Mouse (Mus musculus): Measurements from ENCODE around the gene Gtpbp2. TPM values are rescaled to one million over a fixed set of nuclear protein-coding genes. Genes with fewer than 3 reads are reported as not detected.

Gtpbp2 gene
- 35.6 TPM for polyA plus RNA-seq (2014; fragmentation: Illumina TruSeq; extraction: RNeasy Lipid Tissue Mini Kit (QIAGEN cat#74804); ENCODE audit: insufficient read depth, low read depth, low replicate concordance)

GRCm38 (mm10) chr17:46160686-46161085 is at the start of gene Gtpbp2:
Gene Gtpbp2, plus strand, starts transcription at chr17:46161032.

DNA sequence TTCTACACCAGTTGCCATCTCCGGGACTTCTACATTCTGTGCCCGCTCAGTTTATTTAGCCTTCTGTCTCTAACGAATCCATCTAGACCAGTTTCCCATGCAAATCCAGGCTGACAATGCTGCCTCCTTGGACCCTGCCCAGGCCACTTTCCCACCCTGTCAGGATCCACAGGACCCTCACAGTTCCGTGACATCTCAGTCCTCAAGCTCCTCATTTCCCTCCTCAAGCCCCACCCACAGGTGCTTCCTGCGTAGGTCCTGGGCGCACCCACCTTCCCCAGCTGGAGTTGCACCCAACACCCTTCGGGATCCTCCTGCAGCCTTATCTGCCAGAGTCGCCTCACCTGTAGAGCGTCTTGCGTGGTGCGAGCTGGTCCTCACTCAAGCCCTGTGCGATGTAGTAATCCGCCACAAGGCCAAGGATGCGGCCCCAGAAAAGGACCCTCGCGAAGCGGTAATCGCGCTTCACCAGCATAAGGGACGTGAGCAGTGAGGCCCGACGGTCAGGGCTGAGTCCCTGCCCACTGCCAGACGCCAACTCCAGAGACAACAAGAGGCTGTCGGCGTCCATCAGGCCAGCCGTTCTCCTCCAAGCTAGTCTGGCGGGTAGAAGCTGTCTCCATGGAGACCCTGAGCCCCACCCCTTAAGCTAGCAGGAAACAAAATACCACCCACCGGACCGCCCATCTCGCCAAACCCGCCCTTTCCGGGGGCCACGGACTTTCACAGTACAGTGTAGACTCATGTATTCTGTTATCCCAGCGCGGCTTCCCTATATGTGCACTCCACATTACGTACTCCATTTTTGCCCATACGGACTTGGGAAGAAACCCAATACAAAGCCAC is 17.0 kb upstream of the Gtpbp2 start, which contains the start of gene Rsph9:
Gene Rsph9, minus strand, starts transcription at position 639 of the 846 bp plus-strand sequence.

GRCm38 (mm10) chr17:46152847-46153782 is 7.7 kb upstream of the Gtpbp2 start, which contains the start of gene Mad2l1bp:
Gene Mad2l1bp, minus strand, starts transcription at chr17:46153553.

GRCm38 (mm10) chr17:46202421-46203071 is 41.7 kb downstream of the Gtpbp2 start, which contains the start of the genes Polh and Xpo5:
Gene Polh, minus strand, starts transcription at chr17:46202645.
Gene Xpo5, plus strand, starts transcription at chr17:46202782.

Other genes starting within 250 kb of the Gtpbp2 start
- 283 TPM for gene Vegfa, start 128.7 kb upstream of the Gtpbp2 start, polyA plus RNA-seq (2014; fragmentation: Illumina TruSeq; extraction: RNeasy Lipid Tissue Mini Kit (QIAGEN cat#74804); ENCODE audit: insufficient read depth, low read depth, low replicate concordance)
- gene Mrps18a, start 50.0 kb upstream of the Gtpbp2 start, polyA plus RNA-seq (2014; fragmentation: Illumina TruSeq; extraction: RNeasy Lipid Tissue Mini Kit (QIAGEN cat#74804); ENCODE audit: insufficient read depth, low read depth, low replicate concordance), result 70.9 TPM
- 26.4 TPM for gene Rsph9, start 16.8 kb upstream of the Gtpbp2 start, polyA plus RNA-seq (2014; fragmentation: Illumina TruSeq; extraction: RNeasy Lipid Tissue Mini Kit (QIAGEN cat#74804); ENCODE audit: insufficient read depth, low read depth, low replicate concordance)
- 18.3 TPM for gene Mad2l1bp, start 7.5 kb upstream of the Gtpbp2 start, polyA plus RNA-seq (2014; fragmentation: Illumina TruSeq; extraction: RNeasy Lipid Tissue Mini Kit (QIAGEN cat#74804); ENCODE audit: insufficient read depth, low read depth, low replicate concordance)
- 4.1 TPM for gene Polh, start 41.6 kb downstream of the Gtpbp2 start, polyA plus RNA-seq (2014; fragmentation: Illumina TruSeq; extraction: RNeasy Lipid Tissue Mini Kit (QIAGEN cat#74804); ENCODE audit: insufficient read depth, low read depth, low replicate concordance)
- 11.6 TPM for gene Xpo5, start 41.8 kb downstream of the Gtpbp2 start, polyA plus RNA-seq (2014; fragmentation: Illumina TruSeq; extraction: RNeasy Lipid Tissue Mini Kit (QIAGEN cat#74804); ENCODE audit: insufficient read depth, low read depth, low replicate concordance)
- 50.4 TPM for gene Polr1c, start 87.0 kb downstream of the Gtpbp2 start, polyA plus RNA-seq (2014; fragmentation: Illumina TruSeq; extraction: RNeasy Lipid Tissue Mini Kit (QIAGEN cat#74804); ENCODE audit: insufficient read depth, low read depth, low replicate concordance)
- 85.3 TPM for gene Yipf3, start 87.0 kb downstream of the Gtpbp2 start, polyA plus RNA-seq (2014; fragmentation: Illumina TruSeq; extraction: RNeasy Lipid Tissue Mini Kit (QIAGEN cat#74804); ENCODE audit: insufficient read depth, low read depth, low replicate concordance)
- gene Lrrc73, start 92.5 kb downstream of the Gtpbp2 start, polyA plus RNA-seq (2014; fragmentation: Illumina TruSeq; extraction: RNeasy Lipid Tissue Mini Kit (QIAGEN cat#74804); ENCODE audit: insufficient read depth, low read depth, low replicate concordance), result 3.4 TPM
- gene Tjap1, start 122.0 kb downstream of the Gtpbp2 start, polyA plus RNA-seq (2014; fragmentation: Illumina TruSeq; extraction: RNeasy Lipid Tissue Mini Kit (QIAGEN cat#74804); ENCODE audit: insufficient read depth, low read depth, low replicate concordance), result 10.1 TPM
- 0.30 TPM for gene Dlk2, start 136.4 kb downstream of the Gtpbp2 start, polyA plus RNA-seq (2014; fragmentation: Illumina TruSeq; extraction: RNeasy Lipid Tissue Mini Kit (QIAGEN cat#74804); ENCODE audit: insufficient read depth, low read depth, low replicate concordance)
- gene Abcc10, start 167.3 kb downstream of the Gtpbp2 start, polyA plus RNA-seq (2014; fragmentation: Illumina TruSeq; extraction: RNeasy Lipid Tissue Mini Kit (QIAGEN cat#74804); ENCODE audit: insufficient read depth, low read depth, low replicate concordance), result 2.1 TPM
- 2.9 TPM for gene Zfp318, start 222.7 kb downstream of the Gtpbp2 start, polyA plus RNA-seq (2014; fragmentation: Illumina TruSeq; extraction: RNeasy Lipid Tissue Mini Kit (QIAGEN cat#74804); ENCODE audit: insufficient read depth, low read depth, low replicate concordance)